Mouse (Mus musculus): ENCODE measurements around the gene Mapk13.
"Not testable (repeated sequence)": the region's sequence is repeated elsewhere in the genome, so short reads cannot be mapped to it uniquely, and the experiment has no call there.

The Mapk13 gene

GRCm38 (mm10) chr17:28816326-28816725 is 47.2 kb downstream of the Mapk13 start:
- not testable (repeated sequence) for DNase-seq

GRCm38 (mm10) chr17:28816875-28817811 is 48.0 kb downstream of the Mapk13 start:
- DNase-seq, result no peak

- DNase-seq, result no peak
These were observed 51.1 kb downstream of the Mapk13 start for GRCm38 (mm10) chr17:28820189-28820588.

- no peak for DNase-seq
These were observed 54.1 kb downstream of the Mapk13 start for GRCm38 (mm10) chr17:28823004-28823745.

GRCm38 (mm10) chr17:28823749-28824148 is 54.7 kb downstream of the Mapk13 start:
- DNase-seq, result no peak

DNA sequence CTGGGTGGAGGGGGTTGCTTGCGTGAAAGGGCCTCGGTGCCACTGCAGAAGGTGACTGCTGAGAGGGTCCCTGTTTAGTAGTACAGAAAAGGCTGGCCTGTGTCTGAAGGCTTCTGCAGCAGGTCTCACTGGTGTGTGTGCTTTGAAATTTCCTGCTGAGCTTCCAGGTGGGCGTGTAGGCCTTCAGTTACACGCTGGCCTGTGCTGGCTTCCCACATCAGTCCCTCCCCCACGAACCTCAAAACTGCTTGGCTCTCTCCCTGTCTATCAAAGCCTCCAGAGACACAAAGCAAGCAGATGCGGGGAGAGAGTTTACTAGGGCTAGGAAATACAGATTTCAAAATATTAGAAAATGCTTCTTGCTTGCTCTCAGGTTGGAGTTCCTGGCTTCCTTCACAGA is 55.8 kb downstream of the Mapk13 start:
- no peak for DNase-seq

DNA sequence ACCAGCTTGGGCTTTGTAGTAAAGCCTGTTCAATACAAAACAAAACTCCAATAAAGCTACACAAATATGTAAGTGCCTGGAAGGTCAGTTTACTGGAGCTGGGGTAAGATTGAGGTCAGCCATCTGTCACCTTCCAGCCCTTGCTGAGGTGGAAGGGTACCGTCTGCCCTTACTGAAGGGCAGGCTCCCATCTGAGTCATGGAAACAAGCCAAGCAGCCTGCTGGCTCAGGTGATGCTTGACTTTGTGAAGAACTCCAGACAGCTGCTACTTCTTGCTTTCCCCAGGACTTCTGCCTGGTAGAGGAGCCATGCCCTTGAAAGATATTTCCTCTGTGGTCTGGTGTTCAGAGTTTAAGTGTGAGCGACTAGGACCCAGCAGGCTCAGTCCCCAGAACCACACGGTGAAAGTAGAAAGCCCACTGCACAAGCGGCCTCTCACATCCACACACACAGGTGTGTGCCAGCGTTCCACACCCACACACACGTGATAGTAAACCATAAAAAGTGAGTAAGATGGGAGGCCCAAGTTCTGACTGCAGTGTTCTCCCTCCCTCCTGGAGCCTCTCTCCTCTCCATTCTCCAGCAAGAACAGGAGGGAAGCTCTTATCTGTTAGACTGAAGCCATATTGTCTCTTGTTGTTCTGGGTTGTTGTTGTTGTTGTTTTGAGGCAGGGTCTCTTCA is 56.4 kb downstream of the Mapk13 start:
- no peak for DNase-seq

GRCm38 (mm10) chr17:28827665-28828231 is 58.7 kb downstream of the Mapk13 start:
- no peak for DNase-seq

- DNase-seq, result no peak
These were observed 60.0 kb downstream of the Mapk13 start for GRCm38 (mm10) chr17:28829120-28829519.

All from lung, adult 18-20 months (tissue).